Mouse (Mus musculus): Measurements from ENCODE around the gene Adra2b. TPM values are rescaled to one million over a fixed set of nuclear protein-coding genes. Genes with fewer than 3 reads are reported as not detected.

Adra2b gene
- polyA plus RNA-seq, 1 experiment: 2.4 TPM

DNA sequence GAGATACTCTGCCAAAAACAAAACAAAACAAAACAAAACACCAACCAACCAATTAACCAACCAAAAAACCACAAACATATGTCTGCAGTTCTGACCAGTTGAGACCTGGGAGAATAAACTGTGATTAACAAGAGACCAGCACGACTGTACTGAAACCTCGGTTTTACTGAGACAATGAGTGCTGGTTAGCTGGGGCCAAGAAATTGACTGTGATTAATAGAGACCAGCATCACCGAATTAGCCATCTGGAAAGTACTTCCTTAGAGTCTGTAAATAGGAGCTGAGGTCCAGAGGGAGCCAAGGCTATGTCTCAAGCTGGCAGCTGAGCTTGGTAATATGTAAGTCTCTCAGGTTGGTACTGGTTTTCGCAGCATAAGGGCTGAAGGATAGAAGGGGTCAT is 27.8 kb downstream of the Adra2b start:
- Histone ChIP-seq H3K4me3 (replicated peaks) (no peak overlapping the region), H3K9me3 (ENCODE audit: control insufficient read depth, low read length) (no peaks in the 10 kb centered on the region), H3K4me1 (ENCODE audit: control insufficient read depth) (peaks cover 14% of the 10 kb centered on the region), H3K36me3 (ENCODE audit: control insufficient read depth) (peaks cover 28% of the 10 kb centered on the region), H3K27me3 (ENCODE audit: control insufficient read depth) (no peaks in the 10 kb centered on the region)
- TF ChIP-seq TAL1 (IDR thresholded peaks at IDR 0.05; ENCODE audit: low read length): no peak
- TF ChIP-seq GATA1 (IDR thresholded peaks at IDR 0.05; ENCODE audit: low read length): no peak

- peaks cover 26% of the 10 kb centered on the region for H3K36me3 ChIP-seq (ENCODE audit: control insufficient read depth)
- no peak overlapping the region for H3K4me3 ChIP-seq (replicated peaks)
- H3K9me3 ChIP-seq (ENCODE audit: control insufficient read depth, low read length): no peaks in the 10 kb centered on the region
- H3K4me1 ChIP-seq (ENCODE audit: control insufficient read depth): peaks cover 11% of the 10 kb centered on the region
- TF ChIP-seq TAL1 (IDR thresholded peaks at IDR 0.05; ENCODE audit: low read length): no peak
- TF ChIP-seq GATA1 (IDR thresholded peaks at IDR 0.05; ENCODE audit: low read length): no peak
- H3K27me3 ChIP-seq (ENCODE audit: control insufficient read depth): no peaks in the 10 kb centered on the region
These were observed 28.3 kb downstream of the Adra2b start for GRCm38 (mm10) chr2:127391323-127391722.

- Histone ChIP-seq H3K36me3 (ENCODE audit: control insufficient read depth) (no peaks in the 10 kb centered on the region; the same call in 1 of the 2 replicates), H3K4me1 (ENCODE audit: control insufficient read depth) (peaks cover 8% of the 10 kb centered on the region), H3K4me3 (replicated peaks) (no peak overlapping the region), H3K27me3 (ENCODE audit: control insufficient read depth) (no peaks in the 10 kb centered on the region; the same call in 1 of the 2 replicates), H3K9me3 (ENCODE audit: control insufficient read depth, low read length) (no peaks in the 10 kb centered on the region)
- TF ChIP-seq TAL1 (IDR thresholded peaks at IDR 0.05; ENCODE audit: low read length) (no peak), GATA1 (IDR thresholded peaks at IDR 0.05; ENCODE audit: low read length) (no peak)
These were observed 31.7 kb downstream of the Adra2b start for GRCm38 (mm10) chr2:127394606-127395161.

DNA sequence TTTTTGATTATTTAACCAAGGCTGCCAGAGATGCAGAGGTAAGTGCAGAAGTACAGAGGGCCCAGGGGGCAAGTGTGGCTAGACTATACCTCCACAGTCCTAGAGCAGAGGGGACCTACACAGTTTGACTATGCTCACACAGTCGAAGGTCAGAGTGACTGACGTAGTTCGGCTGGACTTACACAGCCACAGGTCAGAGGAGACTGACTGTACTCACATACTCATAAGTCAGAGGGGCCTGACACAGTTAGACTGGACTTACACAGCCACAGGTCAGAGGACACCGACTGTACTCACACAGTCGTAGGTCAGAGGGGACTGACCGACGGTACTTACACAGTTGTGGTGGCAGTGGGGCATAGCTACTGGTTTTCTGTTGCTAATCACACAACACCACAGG is 35.7 kb downstream of the Adra2b start:
- H3K4me1 ChIP-seq (ENCODE audit: control insufficient read depth): peaks cover 5% of the 10 kb centered on the region
- no peaks in the 10 kb centered on the region for H3K9me3 ChIP-seq (ENCODE audit: control insufficient read depth, low read length)
- no peak overlapping the region for H3K4me3 ChIP-seq (replicated peaks)
- peaks cover 10% of the 10 kb centered on the region for H3K27me3 ChIP-seq (ENCODE audit: control insufficient read depth)
- TF ChIP-seq GATA1 (IDR thresholded peaks at IDR 0.05; ENCODE audit: low read length) (no peak), TAL1 (IDR thresholded peaks at IDR 0.05; ENCODE audit: low read length) (no peak)
- no peaks in the 10 kb centered on the region; the same call in 1 of the 2 replicates for H3K36me3 ChIP-seq (ENCODE audit: control insufficient read depth)

DNA sequence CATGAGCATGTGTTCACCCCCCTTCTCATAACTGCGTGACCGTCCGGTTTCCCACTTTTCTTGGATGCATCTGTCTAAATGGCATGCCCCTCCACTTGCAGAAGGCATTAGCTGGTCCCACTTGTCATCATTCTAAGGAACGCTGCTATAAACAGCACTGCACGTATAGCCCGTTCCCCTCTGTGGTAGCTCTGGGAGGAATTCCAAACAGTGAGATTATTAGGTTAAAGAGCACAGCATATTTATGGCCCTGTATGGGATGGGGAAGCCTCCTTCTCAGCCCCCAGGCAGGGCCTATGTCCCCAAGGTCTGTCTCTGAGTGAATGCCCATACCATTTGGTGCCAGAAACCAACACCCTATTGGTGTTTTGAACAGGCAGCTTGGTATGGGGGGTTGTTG is 48.1 kb downstream of the Adra2b start:
- Histone ChIP-seq H3K4me3 (replicated peaks) (no peak overlapping the region), H3K27me3 (ENCODE audit: control insufficient read depth) (peaks cover 13% of the 10 kb centered on the region), H3K9me3 (ENCODE audit: control insufficient read depth, low read length) (no peaks in the 10 kb centered on the region), H3K36me3 (ENCODE audit: control insufficient read depth) (no peaks in the 10 kb centered on the region), H3K4me1 (ENCODE audit: control insufficient read depth) (peaks cover 5% of the 10 kb centered on the region; the same call in 1 of the 2 replicates)
- TF ChIP-seq GATA1 (IDR thresholded peaks at IDR 0.05; ENCODE audit: low read length) (no peak), TAL1 (IDR thresholded peaks at IDR 0.05; ENCODE audit: low read length) (no peak)

- Histone ChIP-seq H3K27me3 (ENCODE audit: control insufficient read depth) (peaks cover 20% of the 10 kb centered on the region), H3K36me3 (ENCODE audit: control insufficient read depth) (no peaks in the 10 kb centered on the region)
- TF ChIP-seq TAL1 (IDR thresholded peaks at IDR 0.05; ENCODE audit: low read length): no peak
- TF ChIP-seq GATA1 (IDR thresholded peaks at IDR 0.05; ENCODE audit: low read length): no peak
These were observed 52.8 kb downstream of the Adra2b start for GRCm38 (mm10) chr2:127415806-127416205.

DNA sequence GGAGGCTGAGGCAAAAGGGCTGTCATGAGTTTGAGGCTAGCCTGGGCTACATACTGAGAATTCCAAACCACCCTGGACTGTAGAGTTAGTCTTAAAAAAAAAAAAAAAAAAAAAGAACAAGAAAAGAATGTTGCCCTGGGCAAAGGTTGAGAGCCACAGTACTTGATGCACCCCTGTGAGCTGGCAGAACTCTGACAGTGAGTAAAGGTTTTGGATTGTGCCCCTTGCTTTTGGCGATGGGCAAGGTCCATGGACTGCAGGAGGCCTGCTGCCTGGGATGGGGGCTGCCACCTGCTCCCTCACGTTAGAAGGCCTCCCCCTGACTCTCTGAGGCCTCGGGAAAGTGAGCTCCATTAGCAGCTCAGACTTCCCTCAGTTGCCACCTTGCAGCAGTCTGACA is 53.7 kb downstream of the Adra2b start:
- Histone ChIP-seq H3K4me1 (ENCODE audit: control insufficient read depth) (no peaks in the 10 kb centered on the region), H3K27me3 (ENCODE audit: control insufficient read depth) (peaks cover 20% of the 10 kb centered on the region), H3K4me3 (replicated peaks) (no peak overlapping the region), H3K36me3 (ENCODE audit: control insufficient read depth) (no peaks in the 10 kb centered on the region), H3K9me3 (ENCODE audit: control insufficient read depth, low read length) (no peaks in the 10 kb centered on the region)
- TF ChIP-seq TAL1 (IDR thresholded peaks at IDR 0.05; ENCODE audit: low read length) (no peak), GATA1 (IDR thresholded peaks at IDR 0.05; ENCODE audit: low read length) (no peak)

More at GRCm38 (mm10) chr2:127415806-127416205, 52.8 kb downstream of the Adra2b start:
- Histone ChIP-seq H3K4me1 (ENCODE audit: control insufficient read depth) (no peaks in the 10 kb centered on the region), H3K4me3 (replicated peaks) (no peak overlapping the region), H3K9me3 (ENCODE audit: control insufficient read depth, low read length) (no peaks in the 10 kb centered on the region)

Other genes with a start within 250 kb of the Adra2b start
- gene Ncaph, start 229.3 kb upstream of the Adra2b start, polyA plus RNA-seq (2012): 3.9 and 6.2 TPM in 2 replicates
- 0.47 and 0.61 TPM in 2 replicates for gene Itpripl1, start 219.8 kb upstream of the Adra2b start, polyA plus RNA-seq (2012)
- not detected in 2 replicates for gene 1810024B03Rik, start 154.9 kb upstream of the Adra2b start, polyA plus RNA-seq (2012)
- 0.90 and 0.97 TPM in 2 replicates for gene Snrnp200, start 154.8 kb upstream of the Adra2b start, polyA plus RNA-seq (2012)
- gene Ciao1, start 115.4 kb upstream of the Adra2b start, polyA plus RNA-seq (2012): 2.2 and 3.3 TPM in 2 replicates
- 1.6 and 1.9 TPM in 2 replicates for gene Tmem127, start 115.3 kb upstream of the Adra2b start, polyA plus RNA-seq (2012)
- gene Stard7, start 93.0 kb upstream of the Adra2b start, polyA plus RNA-seq (2012): 1.1 and 1.5 TPM in 2 replicates
- 0.05 and 0.08 TPM in 2 replicates for gene Dusp2, start 27.0 kb upstream of the Adra2b start, polyA plus RNA-seq (2012)
- not detected in 2 replicates for gene Astl, start 24.6 kb upstream of the Adra2b start, polyA plus RNA-seq (2012)
- gene Gpat2, start 62.0 kb downstream of the Adra2b start, polyA plus RNA-seq (2012): 0.27 and 0.45 TPM in 2 replicates
- 3.5 and 4.5 TPM in 2 replicates for gene Fahd2a, start 81.4 kb downstream of the Adra2b start, polyA plus RNA-seq (2012)
- 0.05 TPM in 1 of 2 replicates, not detected in the other for gene Kcnip3, start 158.9 kb downstream of the Adra2b start, polyA plus RNA-seq (2012)
- not detected in 2 replicates for gene Prom2, start 178.3 kb downstream of the Adra2b start, polyA plus RNA-seq (2012)
- gene Zfp661, start 223.9 kb downstream of the Adra2b start, polyA plus RNA-seq (2012): not detected in 2 replicates
- 11.3 and 14.5 TPM in 2 replicates for gene Mrps5, start 224.0 kb downstream of the Adra2b start, polyA plus RNA-seq (2012)